Mouse (Mus musculus): Measurements from ENCODE around the gene Samd15.

Samd15 gene

GRCm38 (mm10) chr12:87230379-87230895 is 30.9 kb downstream of the Samd15 start:
- DNase-seq (ENCODE audit: low spot score) = no peak

GRCm38 (mm10) chr12:87236882-87237483 is 37.5 kb downstream of the Samd15 start:
- DNase-seq (ENCODE audit: low spot score) = no peak

- no peak for DNase-seq (ENCODE audit: low spot score)
Measured at GRCm38 (mm10) chr12:87238632-87239031, 39.1 kb downstream of the Samd15 start, which contains the start of gene Noxred1. TSS of gene Noxred1 (minus strand) at chr12:87238732.

GRCm38 (mm10) chr12:87250161-87250560 is 50.6 kb downstream of the Samd15 start:
- DNase-seq (ENCODE audit: low spot score) = no peak

GRCm38 (mm10) chr12:87253878-87254277 is 54.4 kb downstream of the Samd15 start:
- DNase-seq (ENCODE audit: low spot score) = no peak

GRCm38 (mm10) chr12:87256629-87257028 is 57.1 kb downstream of the Samd15 start:
- DNase-seq (ENCODE audit: low spot score) = no peak

- no peak for DNase-seq (ENCODE audit: low spot score)
Measured at GRCm38 (mm10) chr12:87260562-87260961, 61.0 kb downstream of the Samd15 start.

All from left cerebral cortex, adult 11 months (tissue).